Mouse (Mus musculus) MEL (cell line): ENCODE results near the gene Tmem253.

ENCODE experiments used
- CHD1 ChIP-seq: IDR thresholded peaks from 2 replicates; pipeline ENCODE4 v1.6.1; 2012; ENCODE audit warnings: low read depth, mild to moderate bottlenecking, inconsistent platforms, low read length, improper control_type of control experiment
- CHD2 ChIP-seq: IDR thresholded peaks from 2 replicates; pipeline ENCODE4 v1.6.1; 2011; ENCODE audit warnings: low read length, improper control_type of control experiment
- CTCF ChIP-seq, 3 experiments: IDR thresholded peaks in 2 of 3; conservative IDR thresholded peaks in 1 of 3; 2 replicates each; pipeline ENCODE4 v1.5.1; 2011 to 2012; ENCODE audit warnings: low read length in 3 of 3, low read depth in 2 of 3, mild to moderate bottlenecking in 2 of 3, improper control_type of control experiment in 1 of 3, inconsistent platforms in 1 of 3, mixed read lengths in 1 of 3, moderate library complexity in 1 of 3; ENCODE audit not compliant: control insufficient read depth in 1 of 3, insufficient read depth in 1 of 3, poor library complexity in 1 of 3, severe bottlenecking in 1 of 3
- EP300 ChIP-seq, 2 experiments: IDR thresholded peaks; 2 replicates each; pipeline ENCODE4 v1.6.1; 2011; ENCODE audit warnings: improper control_type of control experiment in 2 of 2, low read length in 2 of 2, low read depth in 1 of 2, mild to moderate bottlenecking in 1 of 2
- GATA1 ChIP-seq: IDR thresholded peaks from 2 replicates; pipeline ENCODE4 v1.6.1; 2011; ENCODE audit warnings: low read depth, low read length, improper control_type of control experiment
- KAT2A ChIP-seq: conservative IDR thresholded peaks from 2 replicates; pipeline ENCODE4 v1.6.1; 2012; ENCODE audit warnings: low read depth, low read length, improper control_type of control experiment, inconsistent platforms
- MAFK ChIP-seq: IDR thresholded peaks from 2 replicates; pipeline ENCODE4 v1.6.1; 2011; ENCODE audit warnings: low read depth, mild to moderate bottlenecking, low read length, improper control_type of control experiment, borderline replicate concordance
- MEF2A ChIP-seq: IDR thresholded peaks from 2 replicates; pipeline ENCODE4 v1.6.1; 2014; ENCODE audit warnings: low read depth, mild to moderate bottlenecking, inconsistent platforms, low read length, improper control_type of control experiment; ENCODE audit not compliant: poor library complexity, insufficient replicate concordance, severe bottlenecking; ENCODE audit errors: extremely low read depth
- MXI1 ChIP-seq: IDR thresholded peaks from 2 replicates; pipeline ENCODE4 v1.6.1; 2011; ENCODE audit warnings: mild to moderate bottlenecking, low read depth, low read length, improper control_type of control experiment
- POLR2A ChIP-seq, 2 experiments: IDR thresholded peaks; 2 replicates each; pipeline ENCODE4 v1.6.1; 2011 to 2012; ENCODE audit warnings: low read length in 2 of 2, mild to moderate bottlenecking in 2 of 2, control low read depth in 1 of 2, improper control_type of control experiment in 1 of 2, low read depth in 1 of 2, moderate library complexity in 1 of 2; ENCODE audit not compliant: control insufficient read depth in 1 of 2, insufficient read depth in 1 of 2, poor library complexity in 1 of 2
- TBP ChIP-seq: IDR thresholded peaks from 2 replicates; pipeline ENCODE4 v1.8.0; 2011; ENCODE audit warnings: low read depth, low read length, improper control_type of control experiment
- TCF12 ChIP-seq: IDR thresholded peaks from 2 replicates; pipeline ENCODE4 v1.6.1; 2014; ENCODE audit warnings: low read depth, mild to moderate bottlenecking, inconsistent platforms, low read length, improper control_type of control experiment, moderate library complexity
- ZC3H11A ChIP-seq: IDR thresholded peaks from 2 replicates; pipeline ENCODE4 v1.6.1; 2012; ENCODE audit warnings: low read depth, mild to moderate bottlenecking, inconsistent platforms, low read length, improper control_type of control experiment
- ZMIZ1 ChIP-seq: IDR thresholded peaks from 2 replicates; pipeline ENCODE4 v1.6.1; 2012; ENCODE audit warnings: low read depth, mild to moderate bottlenecking, inconsistent platforms, low read length, improper control_type of control experiment, moderate library complexity

DNA sequence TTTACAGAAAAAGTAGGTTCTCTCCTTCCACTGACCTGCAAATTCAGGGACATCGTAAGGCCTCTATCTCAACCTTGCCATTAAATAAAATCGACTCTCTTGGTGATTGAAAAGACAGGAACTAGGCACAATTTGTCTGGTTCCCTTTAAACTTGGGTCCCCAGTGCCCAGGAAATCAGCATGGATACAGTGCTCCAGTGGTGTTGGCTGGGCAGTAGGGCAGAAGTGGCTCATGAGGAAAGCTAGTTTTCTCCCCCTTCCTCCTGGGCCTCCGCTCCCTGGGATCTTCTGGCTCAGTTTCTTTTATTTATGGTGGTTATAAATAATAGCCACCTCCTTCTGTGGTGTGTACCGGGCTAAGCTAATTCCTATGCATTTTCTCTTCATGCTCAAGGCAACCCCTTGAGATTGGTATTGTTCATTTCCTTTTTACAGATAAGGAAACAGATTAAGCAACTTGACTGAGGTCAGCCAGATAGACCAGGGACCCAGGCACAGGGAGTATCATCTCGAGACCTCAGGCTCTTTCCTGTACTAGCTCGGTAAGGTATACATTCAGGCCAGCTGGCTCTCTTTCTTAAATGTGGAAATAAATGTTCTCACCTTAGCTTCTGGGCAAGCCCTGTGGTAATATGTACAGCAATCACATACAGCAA lies at the start of gene Tmem253:
- TF ChIP-seq CTCF (IDR thresholded peaks at IDR 0.05 in 2 of 3, conservative IDR thresholded peaks at IDR 0.05 in 1 of 3; ENCODE audit: control insufficient read depth in 1 of 3, insufficient read depth in 1 of 3, low read depth in 2 of 3, low read length in 3 of 3, poor library complexity in 1 of 3, severe bottlenecking in 1 of 3) (no peak), CHD2 (no peak), POLR2A (IDR thresholded peaks at IDR 0.05; ENCODE audit: control insufficient read depth in 1 of 2, insufficient read depth in 1 of 2, low read depth in 1 of 2, low read length in 2 of 2, poor library complexity in 1 of 2) (no peak), MXI1 (0 out of 2 replicates have a peak, but pooled peaks have one; percentile 20), ZC3H11A (no peak), MAFK (no peak), KAT2A (no peak), TCF12 (no peak), EP300 (IDR thresholded peaks at IDR 0.05; ENCODE audit: low read depth in 1 of 2, low read length in 2 of 2) (peak in 1 of 2 experiments; percentile 25; a peak in 1 of 4 replicates), TBP (no peak), CHD1 (no peak), ZMIZ1 (no peak), GATA1 (peak; percentile 62), MEF2A (no peak)
